Mouse (Mus musculus): ENCODE results near the gene Tecpr1.

DNA sequence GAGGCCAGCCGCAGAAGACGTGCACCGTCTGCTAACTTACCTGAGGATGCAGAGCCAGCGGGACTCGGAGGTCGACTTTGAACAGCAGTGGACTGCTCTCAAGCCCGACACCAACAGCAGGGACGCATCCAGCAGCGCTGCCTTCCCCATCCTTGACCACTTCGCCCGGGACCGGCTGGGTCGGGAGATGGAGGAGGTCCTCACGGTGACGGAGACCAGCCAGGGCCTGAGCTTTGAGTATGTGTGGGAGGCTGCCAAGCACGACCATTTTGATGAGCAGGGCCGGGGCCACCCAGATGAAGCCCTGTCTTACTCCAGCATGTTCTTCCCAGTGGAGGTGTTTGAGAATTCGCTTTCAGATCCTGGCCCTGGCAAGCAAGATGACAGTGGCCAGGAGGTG is 49.8 kb downstream of the Tecpr1 start:
- no peak for TF ChIP-seq EP300 (IDR thresholded peaks at IDR 0.05; ENCODE audit: low read depth)
- TF ChIP-seq CTCF (IDR thresholded peaks at IDR 0.05; ENCODE audit: low read depth), result no peak

Measured in liver, postnatal 0 days (tissue).